Mouse (Mus musculus) embryonic facial prominence, embryonic 15.5 days (tissue): Measurements from ENCODE around the gene Lurap1l. TPM values are rescaled to one million over a fixed set of nuclear protein-coding genes. Genes with fewer than 3 reads are reported as not detected.
"Not testable (repeated sequence)": the region's sequence is repeated elsewhere in the genome, so short reads cannot be mapped to it uniquely, and the experiment has no call there.

ENCODE experiments used
- ATAC-seq: fragments of 200-750 bp; cut with Nextera tagmentation; 2 replicates; pipeline ENCODE4 v1.8.0; 2017; ENCODE audit warnings: low read depth, moderate TSS enrichment; ENCODE audit not compliant: insufficient number of reproducible peaks, low FRiP score, low TSS enrichment
- H3K27ac ChIP-seq: fragments of 300-500 bp; sonication (generic); replicated peaks from 2 replicates; pipeline ENCODE4 v1.5.1; 2015; ENCODE audit warnings: mild to moderate bottlenecking, inconsistent platforms
- H3K27me3 ChIP-seq: fragments of 300-500 bp; sonication (generic); 2 replicates; pipeline ENCODE4 v1.6.1; 2015; ENCODE audit warnings: inconsistent platforms
- H3K36me3 ChIP-seq: fragments of 300-500 bp; sonication (generic); 2 replicates; pipeline ENCODE4 v1.6.1; 2015; ENCODE audit warnings: mild to moderate bottlenecking, inconsistent platforms
- H3K4me1 ChIP-seq: fragments of 300-500 bp; sonication (generic); 2 replicates; pipeline ENCODE4 v1.6.1; 2015; ENCODE audit warnings: inconsistent platforms
- H3K4me2 ChIP-seq: fragments of 300-500 bp; sonication (generic); replicated peaks from 2 replicates; pipeline ENCODE4 v1.6.1; 2015; ENCODE audit warnings: mild to moderate bottlenecking, inconsistent platforms
- H3K4me3 ChIP-seq: fragments of 300-500 bp; sonication (generic); replicated peaks from 2 replicates; pipeline ENCODE4 v1.5.1; 2015; ENCODE audit warnings: mild to moderate bottlenecking, inconsistent platforms
- H3K9ac ChIP-seq: fragments of 300-500 bp; sonication (generic); 2 replicates; pipeline ENCODE4 v1.6.1; 2015; ENCODE audit warnings: inconsistent platforms
- H3K9me3 ChIP-seq: fragments of 300-500 bp; sonication (generic); replicated peaks from 2 replicates; pipeline ENCODE4 v1.6.1; 2016; ENCODE audit warnings: inconsistent platforms
- WGBS: fragments of 180-500 bp; shearing (Covaris S2); methylation state at CpG from one replicate; pipeline ENCODE4 v1.1.7; 2015; 5-methylcytosine and 5-hydroxymethylcytosine counted together
- polyA plus RNA-seq: library from polyadenylated mRNA; unstranded; fragments of >200 nt; fragmentation: Nextera tagmentation; extraction: Ambion mirVana; gene quantifications from 2 replicates; pipeline ENCODE4 v1.2.1, GENCODE M21; 2015

The Lurap1l gene
- polyA plus RNA-seq, 1 experiment from 2014 or later, result 20.2 TPM

- no peaks in the 10 kb centered on the region for H3K4me1 ChIP-seq
- H3K9me3 ChIP-seq, result no peaks in the 10 kb centered on the region
- no peak for ATAC-seq
- H3K4me2 ChIP-seq, result no peak overlapping the region
- no peak overlapping the region for H3K4me3 ChIP-seq
- H3K27ac ChIP-seq, result no peak overlapping the region
- no peaks in the 10 kb centered on the region for H3K27me3 ChIP-seq
- no peak overlapping the region for H3K9ac ChIP-seq
- H3K36me3 ChIP-seq, result no peaks in the 10 kb centered on the region
- 93% methylated on average over 6 of the region's 6 CpGs for WGBS
Observed at GRCm38 (mm10) chr4:80891004-80891403, 19.4 kb upstream of the Lurap1l start.

- no peak overlapping the region for H3K27ac ChIP-seq
- no peaks in the 10 kb centered on the region for H3K9me3 ChIP-seq
- no peaks in the 10 kb centered on the region for H3K4me1 ChIP-seq
- no peaks in the 10 kb centered on the region for H3K27me3 ChIP-seq
- no peaks in the 10 kb centered on the region for H3K36me3 ChIP-seq
- ATAC-seq, result no peak
- H3K4me2 ChIP-seq, result no peak overlapping the region
- H3K9ac ChIP-seq, result no peak overlapping the region
- 58% methylated on average over 4 of the region's 4 CpGs for WGBS
- no peak overlapping the region for H3K4me3 ChIP-seq
Observed at GRCm38 (mm10) chr4:80895278-80895894, 15.1 kb upstream of the Lurap1l start.

- no peak for ATAC-seq
- Histone ChIP-seq H3K27me3 (no peaks in the 10 kb centered on the region), H3K27ac (no peak overlapping the region), H3K9me3 (no peaks in the 10 kb centered on the region), H3K4me1 (no peaks in the 10 kb centered on the region), H3K4me3 (no peak overlapping the region), H3K36me3 (no peaks in the 10 kb centered on the region), H3K9ac (no peak overlapping the region), H3K4me2 (no peak overlapping the region)
- 59% methylated on average over 3 of the region's 3 CpGs for WGBS
Observed at GRCm38 (mm10) chr4:80906726-80907125, 3.7 kb upstream of the Lurap1l start.

GRCm38 (mm10) chr4:80907973-80908372, 2.5 kb upstream of the Lurap1l start:
- Histone ChIP-seq H3K9me3 (no peaks in the 10 kb centered on the region), H3K9ac (no peak overlapping the region), H3K4me3 (no peak overlapping the region), H3K27ac (no peak overlapping the region), H3K36me3 (no peaks in the 10 kb centered on the region), H3K27me3 (no peaks in the 10 kb centered on the region), H3K4me1 (no peaks in the 10 kb centered on the region), H3K4me2 (no peak overlapping the region)
- no peak for ATAC-seq
- 71% methylated on average over 5 of the region's 5 CpGs for WGBS

GRCm38 (mm10) chr4:80908902-80909301, 1.5 kb upstream of the Lurap1l start:
- no peak for ATAC-seq
- WGBS, result 60% methylated on average over 4 of the region's 4 CpGs
- H3K9me3 ChIP-seq, result no peaks in the 10 kb centered on the region
- no peaks in the 10 kb centered on the region for H3K36me3 ChIP-seq
- H3K27ac ChIP-seq, result no peak overlapping the region
- H3K9ac ChIP-seq, result no peak overlapping the region
- no peak overlapping the region for H3K4me3 ChIP-seq
- no peaks in the 10 kb centered on the region for H3K27me3 ChIP-seq
- H3K4me1 ChIP-seq, result no peaks in the 10 kb centered on the region
- H3K4me2 ChIP-seq, result no peak overlapping the region

- Histone ChIP-seq H3K4me2 (peak overlapping the region; percentile 94), H3K4me1 (no peaks in the 10 kb centered on the region), H3K9me3 (no peaks in the 10 kb centered on the region), H3K9ac (peak overlapping the region; percentile 58), H3K36me3 (no peaks in the 10 kb centered on the region), H3K4me3 (peak overlapping the region; percentile 73), H3K27ac (peak overlapping the region; percentile 81), H3K27me3 (no peaks in the 10 kb centered on the region)
- under 1% methylated on average over 56 of the region's 58 CpGs for WGBS
- ATAC-seq, result peak; percentile 65
Observed at GRCm38 (mm10) chr4:80910871-80911701, 640 bp downstream of the Lurap1l start.

GRCm38 (mm10) chr4:80911706-80912540, 1.5 kb downstream of the Lurap1l start:
- H3K36me3 ChIP-seq, result no peaks in the 10 kb centered on the region
- peak; percentile 89 for ATAC-seq
- 1% methylated on average over 24 of the region's 27 CpGs for WGBS
- peak overlapping the region; percentile 58 for H3K9ac ChIP-seq
- no peaks in the 10 kb centered on the region for H3K27me3 ChIP-seq
- H3K4me2 ChIP-seq, result peak overlapping the region; percentile 94
- no peaks in the 10 kb centered on the region for H3K9me3 ChIP-seq
- H3K27ac ChIP-seq, result peak overlapping the region; percentile 81
- H3K4me1 ChIP-seq, result no peaks in the 10 kb centered on the region
- H3K4me3 ChIP-seq, result peak overlapping the region; percentile 73

- no peak overlapping the region for H3K9ac ChIP-seq
- H3K27me3 ChIP-seq, result no peaks in the 10 kb centered on the region
- no peaks in the 10 kb centered on the region for H3K9me3 ChIP-seq
- H3K36me3 ChIP-seq, result no peaks in the 10 kb centered on the region
- WGBS, result 70% methylated on average over 2 of the region's 2 CpGs
- no peak overlapping the region for H3K4me3 ChIP-seq
- no peak overlapping the region for H3K4me2 ChIP-seq
- no peak overlapping the region for H3K27ac ChIP-seq
- no peaks in the 10 kb centered on the region for H3K4me1 ChIP-seq
- no peak for ATAC-seq
Observed at GRCm38 (mm10) chr4:80915211-80915610, 4.8 kb downstream of the Lurap1l start.

GRCm38 (mm10) chr4:80916695-80917094, 6.2 kb downstream of the Lurap1l start:
- H3K36me3 ChIP-seq, result no peaks in the 10 kb centered on the region
- H3K9ac ChIP-seq, result no peak overlapping the region
- WGBS, result 62% methylated on average over 3 of the region's 3 CpGs
- H3K4me3 ChIP-seq, result no peak overlapping the region
- no peak for ATAC-seq
- no peaks in the 10 kb centered on the region for H3K4me1 ChIP-seq
- no peak overlapping the region for H3K4me2 ChIP-seq
- no peaks in the 10 kb centered on the region for H3K9me3 ChIP-seq
- H3K27me3 ChIP-seq, result no peaks in the 10 kb centered on the region
- no peak overlapping the region for H3K27ac ChIP-seq

- not testable (repeated sequence) for ATAC-seq, H3K4me2 ChIP-seq, H3K27ac ChIP-seq, H3K9me3 ChIP-seq, H3K36me3 ChIP-seq, H3K4me1 ChIP-seq, H3K9ac ChIP-seq, H3K4me3 ChIP-seq, H3K27me3 ChIP-seq
- 58% methylated on average over 1 of the region's 1 CpGs for WGBS
Observed at GRCm38 (mm10) chr4:80917128-80917527, 6.7 kb downstream of the Lurap1l start.

GRCm38 (mm10) chr4:80917812-80918211, 7.4 kb downstream of the Lurap1l start:
- Histone ChIP-seq H3K4me2 (no peak overlapping the region), H3K9ac (no peak overlapping the region), H3K4me1 (no peaks in the 10 kb centered on the region), H3K4me3 (no peak overlapping the region), H3K9me3 (no peaks in the 10 kb centered on the region), H3K27me3 (no peaks in the 10 kb centered on the region), H3K27ac (no peak overlapping the region), H3K36me3 (no peaks in the 10 kb centered on the region)
- 76% methylated on average over 3 of the region's 3 CpGs for WGBS
- ATAC-seq, result no peak
